Mouse (Mus musculus) left cerebral cortex, adult 11 months (tissue): ENCODE data around the gene Cnih2.

Experiments
- DNase-seq: peaks from one replicate; pipeline ENCODE4 v3.0.0; 2022; ENCODE audit warnings: low spot score

The Cnih2 gene

GRCm38 (mm10) chr19:5067867-5068569 is 30.3 kb downstream of the Cnih2 start, which contains the start of gene Cd248:
Gene Cd248 (plus strand): TSS chr19:5068078.
- DNase-seq: no peak

GRCm38 (mm10) chr19:5067040-5067799 is 31.1 kb downstream of the Cnih2 start:
- no peak for DNase-seq

DNA sequence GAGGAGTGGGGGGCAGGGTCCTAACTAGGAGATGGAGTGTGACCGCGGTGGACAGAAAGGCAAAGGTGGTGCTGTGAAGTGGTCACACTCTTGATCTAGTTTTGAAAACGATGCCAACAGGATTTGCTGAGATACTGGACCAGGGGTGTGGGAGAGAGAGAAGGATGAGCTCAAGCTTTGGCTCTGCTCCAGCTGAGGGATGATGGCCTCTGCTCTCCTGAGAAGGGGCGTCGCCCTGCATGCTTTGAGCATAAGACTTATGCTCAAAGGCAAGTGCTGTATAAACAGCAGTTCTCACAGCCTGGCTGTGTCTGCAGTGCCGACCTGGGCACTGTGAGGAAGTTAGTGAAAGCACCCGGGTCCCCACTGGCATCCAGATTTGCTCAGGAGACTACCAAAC is 33.2 kb downstream of the Cnih2 start:
- DNase-seq: no peak

GRCm38 (mm10) chr19:5062446-5062845 is 35.9 kb downstream of the Cnih2 start:
- no peak for DNase-seq

- no peak for DNase-seq
Measured at GRCm38 (mm10) chr19:5062041-5062440, 36.3 kb downstream of the Cnih2 start.

DNA sequence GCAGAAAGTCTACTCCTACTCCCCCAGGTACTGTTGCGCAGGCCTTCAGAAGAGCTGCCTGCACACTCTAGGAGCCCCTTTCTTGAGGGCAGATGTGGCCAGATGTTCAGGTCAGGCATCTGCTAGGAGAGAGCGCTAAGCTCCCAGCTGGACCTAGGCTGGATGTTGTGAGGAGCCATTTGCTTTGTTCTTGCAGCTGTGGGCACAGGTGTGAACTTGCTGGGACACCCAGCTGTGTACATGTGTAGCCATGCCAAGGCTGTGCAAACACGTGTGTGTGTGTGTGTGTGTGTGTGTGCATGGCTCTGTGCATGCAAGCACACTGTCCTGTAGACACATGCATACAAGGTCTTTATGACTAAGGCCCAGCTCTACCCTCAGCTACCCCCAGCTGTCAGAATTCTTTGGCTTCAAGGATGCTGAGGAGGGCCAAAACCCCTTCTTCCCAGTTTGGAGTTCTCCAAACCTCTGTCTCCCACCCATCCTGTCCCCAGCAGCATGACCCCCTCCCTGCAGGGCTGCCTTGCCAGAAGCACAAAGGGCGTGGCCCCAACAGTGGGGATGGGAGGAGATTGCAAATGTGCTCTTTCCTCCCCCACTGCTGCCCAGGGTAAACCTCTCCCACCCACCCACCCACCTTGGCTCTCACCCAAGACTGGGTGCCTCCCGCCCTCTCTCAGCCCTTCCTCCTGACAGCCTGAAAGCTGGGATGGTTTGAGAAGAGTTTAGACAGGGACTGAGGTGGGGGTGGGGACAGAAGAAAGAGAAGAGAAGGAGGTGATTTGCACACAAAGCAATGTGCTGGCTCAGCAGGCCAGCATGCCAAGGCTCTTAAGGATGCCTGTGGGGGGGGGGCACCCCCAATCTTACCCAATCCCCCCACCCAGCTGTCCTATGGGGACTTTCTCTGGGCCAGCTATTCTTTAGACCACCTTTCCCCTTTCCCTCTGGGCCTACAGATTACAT is 37.7 kb downstream of the Cnih2 start:
- DNase-seq: no peak

GRCm38 (mm10) chr19:5058801-5059771 is 39.2 kb downstream of the Cnih2 start:
- no peak for DNase-seq

DNA sequence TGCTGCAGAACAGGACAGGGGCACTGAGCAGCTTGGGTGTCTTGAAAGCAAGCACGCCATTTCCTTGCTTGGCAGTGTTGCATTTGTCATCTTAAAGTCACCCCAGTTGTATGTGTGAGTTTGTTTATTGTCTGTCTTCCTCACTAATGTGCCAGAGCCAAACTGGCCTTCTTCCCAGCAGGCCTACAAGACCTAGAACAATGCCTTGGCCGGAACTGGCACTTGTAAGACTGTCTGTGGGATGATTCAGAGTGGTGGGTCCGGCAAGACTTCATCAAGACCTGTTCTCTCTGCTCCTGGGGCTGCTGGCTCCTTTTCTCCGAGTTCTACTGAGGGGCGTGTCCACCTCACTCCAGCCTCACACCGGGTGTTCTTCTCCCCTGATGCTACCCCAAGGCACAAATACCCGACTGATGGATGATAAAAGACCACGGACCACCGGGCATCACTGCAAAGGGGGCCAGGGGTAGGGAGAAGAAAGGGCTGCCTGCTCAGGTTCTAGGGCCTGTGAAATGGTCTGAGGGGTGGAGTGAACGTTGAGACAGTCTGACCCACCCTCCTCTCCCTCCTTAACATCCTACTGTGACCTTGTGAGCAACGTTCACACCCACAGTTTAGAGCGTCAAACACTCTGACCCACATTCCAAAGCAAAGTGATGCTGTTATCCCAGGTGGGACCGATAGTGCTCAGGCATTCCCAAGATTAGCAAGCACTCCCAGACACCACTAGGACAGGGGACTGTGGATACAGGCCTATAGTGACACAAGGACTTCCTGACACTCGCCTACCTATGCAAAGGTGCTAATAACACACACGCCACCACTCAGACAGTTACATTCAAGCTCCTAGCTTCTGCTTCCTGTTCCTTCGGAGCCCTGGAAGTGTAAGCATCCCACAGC is 40.2 kb downstream of the Cnih2 start:
- DNase-seq: no peak

DNA sequence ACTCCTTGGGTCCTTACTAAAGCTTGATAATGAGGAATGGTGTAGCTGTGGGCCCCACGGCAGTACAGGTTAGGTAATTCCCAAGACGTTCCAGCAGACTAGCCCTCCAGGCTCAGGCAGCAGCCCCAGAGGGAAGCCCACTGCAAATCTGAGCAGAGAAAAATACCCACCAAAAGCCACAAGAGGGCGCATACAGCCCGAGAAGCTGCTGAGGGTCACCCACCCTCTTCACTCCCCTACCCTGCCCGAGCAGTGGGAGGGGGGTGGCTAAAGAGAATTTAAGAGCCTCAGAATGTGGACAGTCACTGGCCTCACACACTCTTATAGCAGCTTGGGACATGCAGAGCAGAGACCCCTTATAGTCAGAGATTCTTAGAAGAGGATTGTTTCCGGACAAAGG is 42.1 kb downstream of the Cnih2 start:
- DNase-seq: no peak

GRCm38 (mm10) chr19:5053909-5054308 is 44.4 kb downstream of the Cnih2 start:
- DNase-seq: no peak

DNA sequence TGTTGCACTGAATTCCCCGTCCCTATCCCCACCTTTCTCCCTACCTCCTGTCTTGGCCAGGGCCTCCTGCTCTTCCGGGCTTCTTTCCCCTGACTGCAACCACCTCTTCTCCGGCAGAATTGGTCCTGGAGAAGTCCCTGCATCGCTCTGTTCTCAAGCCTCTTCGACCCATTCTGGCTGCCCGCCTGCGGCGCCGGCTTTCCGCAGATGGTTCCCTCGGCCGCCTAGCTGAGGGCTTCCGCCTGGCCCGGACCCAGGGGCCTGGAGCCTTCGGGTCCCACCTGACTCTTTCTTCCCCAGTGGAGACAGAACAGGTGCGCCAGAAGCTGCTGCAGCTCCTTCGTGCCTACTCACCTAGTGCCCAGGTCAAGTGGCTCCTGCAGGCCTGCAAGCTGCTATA is 45.5 kb downstream of the Cnih2 start:
- no peak for DNase-seq

DNA sequence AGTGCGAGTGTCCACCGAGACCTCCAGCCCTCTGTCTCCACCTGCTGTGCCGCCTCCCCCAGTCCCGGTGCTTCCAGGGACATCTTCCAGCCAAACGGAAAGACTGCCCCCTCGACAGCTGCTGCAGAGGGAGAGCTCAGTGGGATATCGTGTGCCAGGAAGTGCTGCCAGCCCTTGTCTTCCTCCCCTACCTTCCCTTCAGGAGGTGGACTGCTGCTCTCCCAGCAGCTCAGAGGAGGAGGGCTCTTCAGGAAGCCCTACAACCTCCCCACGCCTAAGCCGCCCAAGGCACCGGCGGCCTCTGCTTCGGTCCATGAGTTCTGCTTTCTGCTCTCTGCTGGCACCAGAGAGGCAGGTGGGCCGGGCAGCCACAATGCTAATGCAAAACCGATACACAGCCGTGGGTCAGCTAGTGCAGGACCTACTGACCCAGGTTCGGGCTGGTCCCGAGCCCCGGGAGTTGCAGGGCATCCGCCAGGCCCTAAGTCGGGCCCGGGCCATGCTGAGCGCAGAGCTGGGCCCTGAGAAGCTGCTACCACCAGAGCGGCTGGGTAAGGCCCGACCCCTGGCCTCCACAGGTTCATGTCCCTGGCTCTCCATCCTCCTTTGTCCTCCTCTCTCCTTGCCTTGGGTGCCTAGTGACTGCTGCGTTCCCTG is 46.0 kb downstream of the Cnih2 start:
- DNase-seq: no peak

DNA sequence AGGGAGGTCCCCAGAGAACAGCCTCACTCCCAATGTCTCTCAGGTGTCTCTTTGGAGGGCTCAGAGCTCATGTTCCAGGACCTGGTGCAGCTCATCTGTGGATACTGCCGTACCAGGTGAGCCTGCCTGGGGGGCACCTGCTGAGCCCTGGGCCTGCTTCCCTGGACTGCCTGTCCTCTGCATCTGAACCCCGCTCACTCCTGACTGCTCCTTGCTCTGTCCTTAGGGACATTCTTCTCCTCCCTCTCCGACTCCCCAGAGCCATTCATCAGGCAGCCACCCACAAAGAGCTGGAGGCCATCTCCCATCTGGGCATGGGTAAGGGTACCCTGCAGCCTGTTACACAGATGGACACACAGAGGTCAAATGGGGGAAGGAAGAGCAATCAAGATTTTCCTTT is 46.8 kb downstream of the Cnih2 start:
- DNase-seq: no peak

DNA sequence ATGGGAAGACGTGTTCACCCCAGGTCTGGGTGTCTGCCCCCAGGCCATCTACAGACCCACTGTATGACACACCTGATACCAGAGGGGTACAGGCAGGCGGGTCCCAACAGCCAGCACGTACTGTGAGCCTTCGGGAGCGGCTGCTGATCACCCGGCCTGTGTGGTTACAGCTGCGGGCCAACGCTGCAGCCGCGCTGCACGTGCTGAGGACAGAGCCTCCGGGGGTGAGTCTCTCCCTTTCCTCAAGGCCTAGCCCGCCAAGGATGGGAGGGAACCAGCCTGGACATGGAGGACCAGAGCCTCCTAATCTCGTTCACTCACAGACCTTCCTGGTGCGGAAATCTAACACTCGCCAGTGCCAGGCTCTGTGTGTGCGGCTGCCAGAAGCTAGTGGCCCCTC is 47.3 kb downstream of the Cnih2 start:
- no peak for DNase-seq

- DNase-seq: peak; percentile 86
Measured at GRCm38 (mm10) chr19:5050047-5050905, 48.0 kb downstream of the Cnih2 start, which contains the start of gene Rin1. Gene Rin1 (plus strand): TSS chr19:5050481.

DNA sequence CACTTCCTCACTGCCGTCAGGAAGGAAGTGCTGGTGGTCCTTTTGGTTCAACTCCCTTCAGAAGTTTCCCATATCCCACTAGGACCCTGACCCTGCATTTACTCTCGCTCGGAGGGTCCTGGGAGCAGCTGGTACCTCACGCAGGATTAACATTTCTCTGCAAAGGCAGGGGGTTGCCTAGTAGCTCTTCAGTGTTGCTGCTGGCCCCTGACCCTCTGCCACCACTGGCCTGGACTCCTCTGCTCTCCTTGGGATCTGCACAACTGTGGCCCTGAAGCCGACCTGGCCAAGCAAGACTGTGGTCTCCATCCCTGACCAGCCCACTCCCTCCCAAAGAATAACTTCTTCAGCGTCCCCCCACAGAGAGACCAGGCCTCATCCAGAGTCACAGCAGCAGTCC is 49.0 kb downstream of the Cnih2 start:
- DNase-seq: no peak

- no peak for DNase-seq
Measured at GRCm38 (mm10) chr19:5048138-5049056, 49.9 kb downstream of the Cnih2 start.
